Mouse (Mus musculus) myocyte (in vitro differentiated cells): ENCODE results near the gene Foxs1. TPM values are rescaled to one million over a fixed set of nuclear protein-coding genes. Genes with fewer than 3 reads are reported as not detected.
A peak's percentile ranks its signal among the peaks of the same experiment; 100 is the strongest.

Experiments
- H3K27me3 ChIP-seq: one replicate; pipeline ENCODE4 v1.6.1; 2011; ENCODE audit not compliant: control insufficient read depth, insufficient read depth, insufficient read length
- H3K36me3 ChIP-seq: one replicate; pipeline ENCODE4 v1.6.1; 2011; ENCODE audit not compliant: control insufficient read depth, insufficient read depth
- H3K4me2 ChIP-seq: one replicate; pipeline ENCODE4 v1.6.1; 2011; ENCODE audit warnings: low read depth, control low read depth
- H3K4me3 ChIP-seq: one replicate; pipeline ENCODE4 v1.5.1; 2011; ENCODE audit warnings: mild to moderate bottlenecking, control low read depth, moderate library complexity
- H3K79me2 ChIP-seq: one replicate; pipeline ENCODE4 v1.6.1; 2011; ENCODE audit not compliant: control insufficient read depth, insufficient read depth
- H3ac ChIP-seq: one replicate; pipeline ENCODE4 v1.6.1; 2011; ENCODE audit not compliant: control insufficient read depth, insufficient read length
- CEBPB ChIP-seq: IDR thresholded peaks from 2 replicates; pipeline ENCODE4 v1.6.1; 2011; ENCODE audit warnings: mild to moderate bottlenecking, moderate library complexity; ENCODE audit not compliant: poor library complexity, insufficient read depth, severe bottlenecking
- E2F4 ChIP-seq: IDR thresholded peaks from one replicate; pipeline ENCODE4 v1.6.1; 2011; ENCODE audit warnings: mild to moderate bottlenecking, control low read depth, moderate library complexity; ENCODE audit not compliant: insufficient read depth
- MAX ChIP-seq: IDR thresholded peaks from one replicate; pipeline ENCODE4 v1.6.1; 2011; ENCODE audit warnings: low read depth, mild to moderate bottlenecking, control low read depth
- MYOD1 ChIP-seq, 3 experiments: IDR thresholded peaks; one replicate each; pipeline ENCODE4 v1.6.1; 2011; ENCODE audit warnings: control low read depth in 2 of 3, low read depth in 2 of 3, mild to moderate bottlenecking in 2 of 3, moderate library complexity in 1 of 3; ENCODE audit not compliant: insufficient read length in 2 of 3, control insufficient read depth in 1 of 3
- MYOG ChIP-seq, 3 experiments: IDR thresholded peaks; one replicate each; pipeline ENCODE4 v1.6.1; 2011; ENCODE audit warnings: control low read depth in 2 of 3, low read depth in 2 of 3, mild to moderate bottlenecking in 2 of 3; ENCODE audit not compliant: insufficient read length in 2 of 3, control insufficient read depth in 1 of 3, insufficient read depth in 1 of 3
- POLR2A ChIP-seq: IDR thresholded peaks from one replicate; pipeline ENCODE4 v1.6.1; 2011; ENCODE audit warnings: low read depth, mild to moderate bottlenecking, control low read depth, moderate library complexity; ENCODE audit not compliant: insufficient read length
- POLR2AphosphoS2 ChIP-seq: IDR thresholded peaks from one replicate; pipeline ENCODE4 v1.6.1; 2011; ENCODE audit warnings: low read depth, control low read depth; ENCODE audit not compliant: insufficient read length
- REST ChIP-seq: IDR thresholded peaks from one replicate; pipeline ENCODE4 v1.6.1; 2011; ENCODE audit warnings: mild to moderate bottlenecking, control low read depth, moderate library complexity; ENCODE audit not compliant: insufficient read depth, insufficient read length
- SRF ChIP-seq: IDR thresholded peaks from one replicate; pipeline ENCODE4 v1.6.1; 2011; ENCODE audit warnings: low read depth; ENCODE audit not compliant: control insufficient read depth, insufficient read length
- TCF12 ChIP-seq: IDR thresholded peaks from one replicate; pipeline ENCODE4 v1.6.1; 2011; ENCODE audit warnings: mild to moderate bottlenecking, control low read depth; ENCODE audit not compliant: poor library complexity, insufficient read depth, severe bottlenecking
- TCF3 ChIP-seq: IDR thresholded peaks from one replicate; pipeline ENCODE4 v1.6.1; 2011; ENCODE audit warnings: low read depth, control low read depth; ENCODE audit not compliant: insufficient read length
- USF1 ChIP-seq: IDR thresholded peaks from one replicate; pipeline ENCODE4 v1.6.1; 2011; ENCODE audit warnings: low read depth, mild to moderate bottlenecking, control low read depth, moderate library complexity
- polyA plus RNA-seq: library from polyadenylated mRNA; unstranded; fragments of >200 nt; fragmentation: generic; extraction: Trizol; gene quantifications from one replicate; pipeline ENCODE4 v1.2.1, GENCODE M21; 2012; ENCODE audit warnings: missing spikeins

The Foxs1 gene
- polyA plus RNA-seq, 1 experiment = 31.3 TPM

- peaks cover 39% of the 10 kb centered on the region for H3K79me2 ChIP-seq
- H3K4me3 ChIP-seq = peak overlapping the region; percentile 84
- no peak overlapping the region for H3ac ChIP-seq
- peak overlapping the region; percentile 89 for H3K4me2 ChIP-seq
- TF ChIP-seq REST (no peak), POLR2AphosphoS2 (peak; percentile 26)
- no peaks in the 10 kb centered on the region for H3K36me3 ChIP-seq
- H3K27me3 ChIP-seq = no peaks in the 10 kb centered on the region
Observed at GRCm38 (mm10) chr2:152930276-152930675, 2.7 kb downstream of the Foxs1 start.

- Histone ChIP-seq H3K36me3 (no peaks in the 10 kb centered on the region), H3K27me3 (no peaks in the 10 kb centered on the region), H3ac (no peak overlapping the region), H3K4me3 (peak overlapping the region; percentile 84), H3K79me2 (peaks cover 45% of the 10 kb centered on the region), H3K4me2 (peak overlapping the region; percentile 89)
- no peak for TF ChIP-seq REST
- TF ChIP-seq TCF12 = no peak
- TF ChIP-seq CEBPB = no peak
- TF ChIP-seq MAX = no peak
- no peak for TF ChIP-seq USF1
- TF ChIP-seq POLR2AphosphoS2 = no peak
- no peak for TF ChIP-seq TCF3
- TF ChIP-seq SRF = no peak
- TF ChIP-seq E2F4 = no peak
- no peak for TF ChIP-seq POLR2A
- no peak for TF ChIP-seq MYOD1 (IDR thresholded peaks at IDR 0.05; ENCODE audit: control insufficient read depth in 1 of 3, insufficient read length in 2 of 3, low read depth in 2 of 3)
- no peak for TF ChIP-seq MYOG (IDR thresholded peaks at IDR 0.05; ENCODE audit: control insufficient read depth in 1 of 3, insufficient read depth in 1 of 3, insufficient read length in 2 of 3, low read depth in 2 of 3)
Observed at GRCm38 (mm10) chr2:152928988-152929370, 4.0 kb downstream of the Foxs1 start.

- no peaks in the 10 kb centered on the region for H3K27me3 ChIP-seq
- peaks cover 45% of the 10 kb centered on the region for H3K79me2 ChIP-seq
- peak overlapping the region; percentile 89 for H3K4me2 ChIP-seq
- H3ac ChIP-seq = no peak overlapping the region
- H3K36me3 ChIP-seq = no peaks in the 10 kb centered on the region
- TF ChIP-seq TCF3 = no peak
- no peak for TF ChIP-seq REST
- TF ChIP-seq E2F4 = no peak
- no peak for TF ChIP-seq TCF12
- peak in 1 of 3 experiments; percentile 31 for TF ChIP-seq MYOD1 (IDR thresholded peaks at IDR 0.05; ENCODE audit: control insufficient read depth in 1 of 3, insufficient read length in 2 of 3, low read depth in 2 of 3)
- H3K4me3 ChIP-seq = peak overlapping the region; percentile 84
Observed at GRCm38 (mm10) chr2:152928219-152928987, 4.6 kb downstream of the Foxs1 start.

- H3K4me3 ChIP-seq = peak overlapping the region; percentile 84
- H3K4me2 ChIP-seq = peak overlapping the region; percentile 89
- H3K36me3 ChIP-seq = no peaks in the 10 kb centered on the region
- no peaks in the 10 kb centered on the region for H3K27me3 ChIP-seq
- TF ChIP-seq MYOD1 (IDR thresholded peaks at IDR 0.05; ENCODE audit: control insufficient read depth in 1 of 3, insufficient read length in 2 of 3, low read depth in 2 of 3) (peak in 1 of 3 experiments; percentile 2), POLR2A (peak; percentile 55), TCF12 (no peak), POLR2AphosphoS2 (peak; percentile 33), TCF3 (no peak)
- H3ac ChIP-seq = no peak overlapping the region
- H3K79me2 ChIP-seq = peaks cover 39% of the 10 kb centered on the region
Observed at GRCm38 (mm10) chr2:152927371-152927770, 5.6 kb downstream of the Foxs1 start.

GRCm38 (mm10) chr2:152926896-152927295 lies 6.1 kb downstream of the Foxs1 start:
- Histone ChIP-seq H3ac (no peak overlapping the region), H3K79me2 (peaks cover 35% of the 10 kb centered on the region), H3K36me3 (no peaks in the 10 kb centered on the region), H3K4me2 (peak overlapping the region; percentile 89), H3K27me3 (no peaks in the 10 kb centered on the region), H3K4me3 (no peak overlapping the region)
- no peak for TF ChIP-seq TCF12
- TF ChIP-seq MAX = peak; percentile 13
